Mouse (Mus musculus) hindbrain, embryonic 14.5 days (tissue): Measurements from ENCODE around the gene Ak5. TPM values are rescaled to one million over a fixed set of nuclear protein-coding genes. Genes with fewer than 3 reads are reported as not detected.

Experiments
- ATAC-seq: fragments of 200-750 bp; cut with Nextera tagmentation; 2 replicates; pipeline ENCODE4 v1.8.0; 2017; ENCODE audit warnings: moderate number of reproducible peaks, mild to moderate bottlenecking, moderate TSS enrichment, moderate library complexity; ENCODE audit not compliant: low FRiP score
- DNase-seq: peaks from one replicate; pipeline ENCODE4 v3.0.0-alpha.2; 2015; ENCODE audit warnings: low spot score
- H3K27ac ChIP-seq: fragments of 300-500 bp; sonication (generic); 2 replicates; pipeline ENCODE4 v1.5.1; 2014; ENCODE audit warnings: mild to moderate bottlenecking, moderate library complexity
- H3K27me3 ChIP-seq: fragments of 300-500 bp; sonication (generic); 2 replicates; pipeline ENCODE4 v1.6.1; 2014; ENCODE audit warnings: mild to moderate bottlenecking, low read length, mixed read lengths; ENCODE audit not compliant: control insufficient read depth, insufficient read depth
- H3K36me3 ChIP-seq: fragments of 300-500 bp; sonication (generic); replicated peaks from 2 replicates; pipeline ENCODE4 v1.6.1; 2014; ENCODE audit not compliant: control insufficient read depth, insufficient read depth
- H3K4me1 ChIP-seq: fragments of 300-500 bp; sonication (generic); replicated peaks from 2 replicates; pipeline ENCODE4 v1.6.1; 2014; ENCODE audit warnings: antibody characterized with exemption, low read length, mixed read lengths; ENCODE audit not compliant: control insufficient read depth, insufficient read depth
- H3K4me2 ChIP-seq: fragments of 300-500 bp; sonication (generic); replicated peaks from 2 replicates; pipeline ENCODE4 v1.6.1; 2014; ENCODE audit warnings: mild to moderate bottlenecking, moderate library complexity
- H3K4me3 ChIP-seq: fragments of 300-500 bp; sonication (generic); replicated peaks from 2 replicates; pipeline ENCODE4 v1.5.1; 2014; ENCODE audit warnings: mild to moderate bottlenecking, low read length
- H3K9ac ChIP-seq: fragments of 300-500 bp; sonication (generic); 2 replicates; pipeline ENCODE4 v1.6.1; 2014
- H3K9me3 ChIP-seq: fragments of 300-500 bp; sonication (generic); 2 replicates; pipeline ENCODE4 v1.6.1; 2016; ENCODE audit warnings: low read length; ENCODE audit not compliant: control insufficient read depth
- WGBS: fragments of 180-500 bp; shearing (Covaris S2); extraction: QIAGEN DNeasy Blood & Tissue Kit; methylation state at CpG from one replicate; pipeline ENCODE4 v1.1.7; 2014; 5-methylcytosine and 5-hydroxymethylcytosine counted together
- polyA plus RNA-seq: library from polyadenylated mRNA; unstranded; fragments of >200 nt; fragmentation: Nextera tagmentation; extraction: Ambion mirVana; gene quantifications from 2 replicates; pipeline ENCODE4 v1.2.1, GENCODE M21; 2014

Ak5 gene
- polyA plus RNA-seq, 1 experiment from 2014 or later = 14.1 TPM

DNA sequence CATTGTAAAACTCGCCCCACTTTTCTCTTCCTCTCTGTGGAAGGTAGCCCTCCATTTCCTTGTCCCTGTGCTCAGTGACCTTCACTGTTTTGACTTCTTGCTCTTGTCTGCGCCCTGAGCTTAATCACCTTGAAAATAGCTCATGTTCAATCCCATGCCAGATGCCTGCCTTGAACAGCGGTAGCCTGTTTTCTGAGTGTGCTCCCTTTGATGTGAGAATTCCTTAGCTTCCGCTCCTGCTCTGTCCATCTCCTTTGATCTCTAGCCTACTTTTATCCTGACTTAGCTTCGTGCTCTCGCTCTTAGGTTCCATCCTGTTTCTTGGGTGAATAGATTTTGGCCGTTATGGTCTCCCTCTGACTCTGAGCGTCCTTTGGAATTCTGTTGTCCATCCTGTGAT is 31.1 kb upstream of the Ak5 start:
- DNase-seq = no peak
- H3K27ac ChIP-seq = no peak overlapping the region
- H3K4me1 ChIP-seq = no peaks in the 10 kb centered on the region
- WGBS = 76% methylated on average over 8 of the region's 8 CpGs
- ATAC-seq = no peak
- H3K4me3 ChIP-seq = no peak overlapping the region
- no peaks in the 10 kb centered on the region for H3K27me3 ChIP-seq
- H3K4me2 ChIP-seq = no peak overlapping the region
- no peaks in the 10 kb centered on the region for H3K36me3 ChIP-seq
- H3K9me3 ChIP-seq = no peaks in the 10 kb centered on the region
- H3K9ac ChIP-seq = no peak overlapping the region

DNA sequence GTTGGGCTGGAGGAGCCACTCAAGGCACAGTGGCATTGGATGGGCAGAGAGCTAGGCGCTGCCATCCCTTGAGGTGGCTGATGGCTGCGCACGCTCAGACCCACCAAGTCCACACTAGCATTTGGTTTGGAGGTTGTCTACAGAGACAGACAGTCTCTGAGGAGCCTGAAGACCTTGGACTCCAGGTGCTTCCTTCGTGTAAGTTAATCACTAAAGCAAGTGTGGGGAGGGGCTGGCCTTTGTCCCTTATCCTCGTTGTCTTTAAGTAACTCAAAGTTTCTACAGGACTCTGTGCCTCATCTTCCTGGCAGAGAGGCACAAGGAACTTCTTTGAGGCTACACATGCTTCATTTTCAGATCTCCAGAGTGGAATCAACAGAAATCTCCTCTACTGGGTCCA is 29.9 kb upstream of the Ak5 start:
- 88% methylated on average over 5 of the region's 5 CpGs for WGBS
- no peaks in the 10 kb centered on the region for H3K4me1 ChIP-seq
- no peak overlapping the region for H3K4me3 ChIP-seq
- H3K27me3 ChIP-seq = no peaks in the 10 kb centered on the region
- no peak for DNase-seq
- ATAC-seq = no peak
- H3K27ac ChIP-seq = no peak overlapping the region
- no peaks in the 10 kb centered on the region for H3K9me3 ChIP-seq
- no peaks in the 10 kb centered on the region for H3K36me3 ChIP-seq
- H3K9ac ChIP-seq = no peak overlapping the region
- no peak overlapping the region for H3K4me2 ChIP-seq

DNA sequence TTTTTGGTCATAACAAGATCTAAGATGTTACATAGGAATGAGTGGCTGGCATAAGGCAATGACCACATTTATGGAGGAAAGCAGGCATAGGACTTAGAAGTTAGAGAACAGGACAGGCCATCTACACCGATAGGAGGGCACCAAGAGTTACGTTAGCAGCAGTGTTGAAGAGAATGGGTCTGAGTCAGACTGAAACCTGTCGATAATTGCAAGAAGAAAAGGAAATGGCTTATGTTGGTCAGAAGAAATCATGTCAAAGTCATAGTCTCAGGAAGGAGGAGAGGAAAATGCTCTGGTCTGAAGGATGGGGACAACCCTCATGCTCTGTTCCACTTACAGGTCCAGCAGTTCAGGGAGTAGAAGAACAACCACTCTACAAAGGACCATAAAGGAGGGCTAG is 26.8 kb upstream of the Ak5 start:
- Histone ChIP-seq H3K36me3 (no peaks in the 10 kb centered on the region), H3K4me1 (no peaks in the 10 kb centered on the region), H3K9me3 (no peaks in the 10 kb centered on the region), H3K27me3 (no peaks in the 10 kb centered on the region), H3K9ac (no peak overlapping the region), H3K4me2 (no peak overlapping the region), H3K4me3 (no peak overlapping the region), H3K27ac (no peak overlapping the region)
- DNase-seq = no peak
- WGBS = 97% methylated on average over 3 of the region's 3 CpGs
- no peak for ATAC-seq

DNA sequence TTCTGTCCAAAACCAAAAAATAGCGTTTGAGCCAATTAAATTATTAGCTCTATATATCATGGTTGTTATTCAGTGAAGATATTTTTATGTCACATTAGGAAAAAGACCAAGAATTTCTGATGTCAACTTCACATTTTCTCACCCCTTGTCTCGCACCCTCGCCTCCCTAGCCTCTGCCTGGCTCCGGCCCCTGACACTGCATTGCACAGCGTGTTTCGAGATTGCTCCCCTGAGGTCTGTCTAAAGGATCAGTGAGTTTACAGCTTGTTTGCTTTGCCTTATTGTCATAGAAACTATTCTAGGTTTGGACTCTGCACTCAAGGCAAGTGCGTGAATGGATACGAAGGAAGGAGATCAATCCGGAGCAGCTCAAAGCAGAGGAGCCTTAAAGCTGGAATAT is 20.9 kb upstream of the Ak5 start:
- ATAC-seq = no peak
- Histone ChIP-seq H3K36me3 (no peaks in the 10 kb centered on the region), H3K9me3 (no peaks in the 10 kb centered on the region), H3K4me3 (no peak overlapping the region), H3K4me2 (no peak overlapping the region), H3K4me1 (no peaks in the 10 kb centered on the region), H3K9ac (no peak overlapping the region), H3K27ac (no peak overlapping the region), H3K27me3 (no peaks in the 10 kb centered on the region)
- 81% methylated on average over 9 of the region's 9 CpGs for WGBS
- no peak for DNase-seq

DNA sequence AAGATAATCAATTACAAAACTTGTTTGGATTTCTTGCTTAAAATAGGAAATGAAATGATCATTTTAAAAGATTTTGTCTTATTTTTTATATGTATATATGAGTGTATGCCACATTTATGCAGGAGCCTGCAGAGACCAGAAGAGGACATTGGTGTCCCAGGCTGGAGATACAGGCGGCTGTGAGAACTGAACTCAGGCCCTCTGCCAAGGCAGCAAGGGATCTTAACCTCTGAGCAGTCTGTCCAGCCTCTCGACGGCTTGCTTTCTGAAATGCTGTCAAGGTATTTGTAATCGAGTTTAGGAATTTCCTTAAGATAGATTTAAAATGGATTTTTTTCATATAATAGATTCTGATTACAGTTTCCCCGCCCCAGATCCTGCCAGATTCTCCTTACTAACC is 20.4 kb upstream of the Ak5 start:
- no peaks in the 10 kb centered on the region for H3K36me3 ChIP-seq
- no peak for DNase-seq
- 89% methylated on average over 5 of the region's 5 CpGs for WGBS
- no peaks in the 10 kb centered on the region for H3K9me3 ChIP-seq
- no peaks in the 10 kb centered on the region for H3K27me3 ChIP-seq
- H3K4me3 ChIP-seq = no peak overlapping the region
- ATAC-seq = no peak
- H3K9ac ChIP-seq = no peak overlapping the region
- H3K27ac ChIP-seq = no peak overlapping the region
- no peak overlapping the region for H3K4me2 ChIP-seq
- H3K4me1 ChIP-seq = no peaks in the 10 kb centered on the region

DNA sequence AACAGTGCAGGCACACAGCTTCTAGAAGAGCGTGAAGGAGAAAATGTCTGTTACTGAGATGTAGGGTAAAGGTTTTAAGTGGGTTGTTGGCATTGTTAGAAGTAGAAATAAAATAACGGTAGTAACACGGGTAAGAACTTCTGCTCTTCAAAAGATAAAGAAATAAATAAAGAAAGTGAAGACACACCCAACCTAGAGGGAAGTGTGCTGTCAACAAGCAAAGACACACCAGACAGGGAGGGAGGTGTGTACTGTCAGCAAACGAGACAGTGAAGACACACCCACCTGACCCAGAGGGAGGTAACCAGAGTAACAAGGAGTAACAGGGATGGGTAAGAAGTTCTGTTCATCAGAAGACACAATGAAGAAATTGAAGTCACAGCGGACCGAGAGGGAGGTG is 6.5 kb upstream of the Ak5 start:
- no peak for DNase-seq
- Histone ChIP-seq H3K27ac (no peak overlapping the region), H3K4me3 (no peak overlapping the region), H3K9ac (no peak overlapping the region), H3K4me1 (no peaks in the 10 kb centered on the region), H3K4me2 (no peak overlapping the region), H3K27me3 (no peaks in the 10 kb centered on the region), H3K9me3 (no peaks in the 10 kb centered on the region), H3K36me3 (no peaks in the 10 kb centered on the region)
- no peak for ATAC-seq
- 82% methylated on average over 6 of the region's 6 CpGs for WGBS

DNA sequence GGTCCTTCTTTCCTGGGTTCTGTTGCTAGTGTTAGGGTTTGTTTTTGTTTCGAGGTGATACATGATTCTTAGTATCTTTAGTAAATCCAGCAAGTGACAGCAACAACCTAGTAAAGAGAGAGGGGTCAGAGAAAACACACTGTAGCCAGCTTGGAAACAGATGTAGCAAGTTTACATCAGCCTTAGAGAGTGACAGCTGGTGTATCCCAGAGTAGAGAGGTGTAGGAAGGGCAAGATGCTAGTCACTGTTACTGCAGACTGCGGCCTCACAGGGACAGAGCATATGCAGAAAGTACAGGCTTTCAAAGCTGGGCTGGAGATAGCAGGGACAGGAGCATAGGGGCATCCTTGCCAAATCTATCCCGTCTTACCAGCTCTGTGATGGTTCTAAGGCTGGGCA is 1.6 kb upstream of the Ak5 start:
- no peak for DNase-seq
- WGBS = 83% methylated on average over 3 of the region's 3 CpGs
- H3K4me2 ChIP-seq = no peak overlapping the region

DNA sequence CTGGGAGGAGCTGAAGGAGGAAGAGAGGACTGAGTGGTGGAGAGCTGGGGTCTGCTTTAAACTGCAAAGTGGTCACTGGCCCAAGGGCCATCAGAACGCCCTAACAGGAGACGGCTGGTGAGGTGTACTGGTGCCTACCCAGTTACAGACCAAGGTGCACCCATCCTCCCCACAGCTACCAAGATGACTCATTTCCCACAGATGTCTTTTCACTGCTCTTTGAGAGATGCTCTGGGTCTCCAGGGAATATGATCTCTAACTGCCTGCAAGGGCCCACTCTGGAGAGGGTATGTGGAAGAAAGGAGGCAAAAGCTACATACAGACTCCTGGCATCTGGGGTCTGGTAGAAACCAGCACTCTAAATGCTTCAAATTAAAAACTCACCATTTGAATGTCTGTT is 633 bp upstream of the Ak5 start:
- Histone ChIP-seq H3K4me3 (no peak overlapping the region), H3K9me3 (no peaks in the 10 kb centered on the region), H3K9ac (no peak overlapping the region), H3K36me3 (no peaks in the 10 kb centered on the region), H3K27ac (no peak overlapping the region), H3K4me1 (0 out of 2 replicates have a peak, but pooled peaks cover 8% of the 10 kb centered on the region), H3K27me3 (peaks cover 22% of the 10 kb centered on the region), H3K4me2 (no peak overlapping the region)
- no peak for ATAC-seq
- 79% methylated on average over 2 of the region's 2 CpGs for WGBS
- no peak for DNase-seq

More for the DNA sequence above, 1.6 kb upstream of the Ak5 start:
- ATAC-seq = no peak
- Histone ChIP-seq H3K9ac (no peak overlapping the region), H3K36me3 (no peaks in the 10 kb centered on the region), H3K9me3 (no peaks in the 10 kb centered on the region), H3K27me3 (peaks cover 22% of the 10 kb centered on the region), H3K4me1 (0 out of 2 replicates have a peak, but pooled peaks cover 8% of the 10 kb centered on the region), H3K27ac (no peak overlapping the region), H3K4me3 (no peak overlapping the region)

DNA sequence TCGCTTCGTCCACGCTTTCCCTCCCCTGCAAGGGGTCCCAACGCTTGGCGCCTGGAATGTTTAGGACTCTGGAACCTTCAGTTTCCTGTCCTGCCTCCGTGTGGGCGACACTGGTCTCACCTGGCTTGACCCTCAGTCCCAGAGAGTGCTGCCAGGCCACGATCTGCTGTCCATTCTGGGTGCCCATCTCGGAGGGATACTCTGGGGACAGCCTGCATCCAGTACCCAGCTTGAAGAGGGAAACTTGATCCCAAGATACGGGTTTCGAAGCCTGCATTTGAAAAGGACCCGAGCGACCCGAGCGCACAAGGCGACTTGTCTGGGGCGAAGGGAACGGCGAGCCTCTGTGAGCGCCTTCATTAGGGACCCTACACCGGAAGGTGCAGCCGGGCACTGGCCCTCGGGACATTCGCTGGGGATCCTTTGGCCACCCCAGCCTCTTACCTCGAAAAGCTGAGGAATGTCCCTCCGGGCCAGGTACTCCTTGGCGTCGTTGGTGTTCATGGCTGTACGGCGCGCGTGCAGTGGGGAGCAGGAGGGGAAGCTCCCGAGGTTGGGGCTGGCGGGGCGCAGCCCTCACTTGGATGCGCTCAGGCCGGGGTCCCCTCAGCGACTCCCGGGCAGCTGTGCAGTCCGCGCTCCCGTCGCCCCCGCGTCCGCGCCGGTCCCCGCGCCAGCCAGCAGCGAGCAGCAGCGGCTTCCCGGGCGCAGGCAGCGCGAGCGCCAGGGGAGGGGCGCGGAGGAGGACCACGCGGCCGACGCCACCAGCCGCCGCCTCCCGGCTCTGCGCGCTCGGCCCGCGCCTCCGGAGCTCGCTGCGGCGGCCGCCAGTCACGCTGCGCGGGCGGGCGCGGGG is 576 bp downstream of the Ak5 start:
- H3K4me1 ChIP-seq = 0 out of 2 replicates have a peak, but pooled peaks cover 8% of the 10 kb centered on the region
- ATAC-seq (peak; percentile 85), DNase-seq (peak; percentile 70)
- peaks cover 22% of the 10 kb centered on the region for H3K27me3 ChIP-seq
- H3K4me3 ChIP-seq = peak overlapping the region; percentile 72
- under 1% methylated on average over 61 of the region's 82 CpGs for whole genome bisulfite sequencing
- no peaks in the 10 kb centered on the region for H3K36me3 ChIP-seq
- peak overlapping the region; percentile 100 for H3K4me2 ChIP-seq
- H3K9ac ChIP-seq = peak overlapping the region; percentile 77
- no peaks in the 10 kb centered on the region for H3K9me3 ChIP-seq
- peak overlapping the region; percentile 35; the same call in 1 of the 2 replicates for H3K27ac ChIP-seq
